Mouse (Mus musculus): Measurements from ENCODE around the gene Zfp575.

Gene Zfp575

DNA sequence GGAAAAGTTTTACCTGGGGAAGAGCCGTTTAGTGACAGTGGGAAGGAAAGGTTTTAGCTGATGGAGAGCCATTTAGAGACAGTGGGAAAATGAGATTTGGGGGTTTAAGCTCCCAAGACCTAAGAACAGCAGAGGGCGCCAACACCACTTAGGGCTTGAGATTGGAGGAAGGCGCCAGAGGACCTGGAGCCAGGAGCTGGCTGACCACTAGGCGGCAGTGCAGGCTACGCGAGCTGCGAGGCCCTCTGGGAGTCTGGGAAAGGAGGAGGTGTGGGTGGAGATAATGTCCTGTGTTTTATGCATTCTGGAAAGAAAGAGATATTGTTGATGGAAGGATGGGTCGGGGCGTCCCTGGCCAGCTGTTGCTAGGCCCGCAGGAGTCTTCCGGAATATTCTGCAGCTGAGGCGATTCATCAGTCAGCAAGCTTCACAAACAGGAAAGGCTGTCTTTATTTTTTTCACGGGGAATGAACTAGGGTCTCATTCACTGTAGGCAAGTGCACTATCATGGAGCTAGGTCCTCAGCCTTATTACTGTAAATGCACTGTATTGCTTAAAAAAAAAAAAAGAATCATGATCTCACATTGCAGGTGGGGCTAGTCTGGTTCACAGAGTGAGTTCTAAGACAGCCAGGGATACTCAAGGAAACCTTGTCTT is 13.6 kb upstream of the Zfp575 start:
- peak; percentile 93 for DNase-seq

DNA sequence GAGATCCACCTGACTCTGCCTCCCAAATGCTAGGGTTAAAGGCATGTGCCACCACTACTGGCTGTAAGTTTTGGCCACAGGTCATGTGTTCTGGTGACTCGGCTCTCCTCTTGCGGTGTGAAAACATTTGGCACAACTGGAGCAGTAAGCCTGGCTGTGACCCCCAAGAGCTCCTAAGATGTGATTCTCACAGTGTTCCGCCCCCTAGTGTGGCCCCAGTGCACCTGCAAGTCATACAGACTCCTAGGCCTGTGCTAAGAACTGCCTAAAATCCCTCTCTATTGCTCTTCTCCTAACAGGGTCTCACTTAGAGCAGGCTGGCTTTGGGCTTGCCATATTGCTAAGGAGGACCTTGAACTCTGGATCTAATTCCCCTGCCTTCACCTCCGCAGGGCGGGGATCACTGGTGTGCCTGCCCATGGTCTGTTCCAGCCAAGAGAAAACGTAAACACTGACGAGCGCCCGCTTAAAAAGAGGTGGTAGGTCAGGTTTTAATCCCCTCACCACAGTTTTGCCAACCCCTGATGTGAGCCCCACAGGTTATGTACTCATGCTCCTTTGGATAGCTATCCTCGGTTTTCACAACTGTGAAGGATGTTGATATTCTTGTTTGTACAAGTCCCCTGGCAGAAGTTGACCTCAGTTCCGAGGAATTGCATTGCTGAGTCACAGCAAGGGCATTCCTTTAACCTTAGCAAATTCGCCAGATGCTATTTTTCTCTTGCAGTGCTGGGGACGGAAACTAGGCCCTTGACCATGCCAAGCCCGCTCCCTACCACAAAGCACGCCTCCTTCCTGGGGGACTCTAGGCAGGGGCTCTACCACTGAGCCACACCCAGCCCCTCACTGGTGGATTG is 12.0 kb upstream of the Zfp575 start:
- DNase-seq, result no peak

DNA sequence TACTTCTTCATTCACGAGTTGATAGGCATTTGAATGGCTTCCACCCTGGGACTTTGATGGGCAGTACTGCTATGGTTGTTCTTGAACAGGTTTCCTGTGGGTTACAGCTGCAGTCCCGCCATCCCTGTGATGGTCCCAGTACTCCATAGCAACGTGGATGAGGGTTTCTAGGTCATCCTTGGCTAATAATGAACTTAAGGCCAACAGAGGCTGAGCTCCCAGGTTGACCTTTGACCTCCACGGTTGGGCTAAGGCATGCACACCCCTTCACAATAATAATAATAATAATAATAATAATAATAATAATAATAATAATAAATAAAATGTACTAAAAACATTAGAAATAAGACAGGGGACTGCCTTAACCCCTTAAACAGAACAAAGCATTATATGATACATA is 10.7 kb upstream of the Zfp575 start:
- DNase-seq, result no peak

DNA sequence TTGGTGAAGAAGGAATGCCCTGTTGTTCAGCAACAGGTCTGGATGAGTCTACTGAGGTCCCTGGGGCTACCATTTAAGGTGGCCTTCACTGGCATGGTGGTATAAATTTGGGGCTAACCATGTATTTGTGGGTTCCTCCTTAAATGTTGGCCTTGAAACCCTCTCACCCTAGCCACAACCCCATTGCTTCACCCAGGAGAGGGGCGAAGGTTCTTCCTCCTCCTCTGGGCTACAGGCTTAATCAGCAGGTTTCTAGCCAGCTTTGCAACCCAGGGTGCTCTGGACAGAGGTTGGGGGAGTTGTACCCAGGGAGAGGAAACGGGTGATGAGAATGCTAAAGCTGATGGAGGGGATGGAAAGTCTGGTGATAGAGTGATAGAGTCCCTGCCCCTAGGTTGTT is 8.0 kb upstream of the Zfp575 start:
- no peak for DNase-seq

DNA sequence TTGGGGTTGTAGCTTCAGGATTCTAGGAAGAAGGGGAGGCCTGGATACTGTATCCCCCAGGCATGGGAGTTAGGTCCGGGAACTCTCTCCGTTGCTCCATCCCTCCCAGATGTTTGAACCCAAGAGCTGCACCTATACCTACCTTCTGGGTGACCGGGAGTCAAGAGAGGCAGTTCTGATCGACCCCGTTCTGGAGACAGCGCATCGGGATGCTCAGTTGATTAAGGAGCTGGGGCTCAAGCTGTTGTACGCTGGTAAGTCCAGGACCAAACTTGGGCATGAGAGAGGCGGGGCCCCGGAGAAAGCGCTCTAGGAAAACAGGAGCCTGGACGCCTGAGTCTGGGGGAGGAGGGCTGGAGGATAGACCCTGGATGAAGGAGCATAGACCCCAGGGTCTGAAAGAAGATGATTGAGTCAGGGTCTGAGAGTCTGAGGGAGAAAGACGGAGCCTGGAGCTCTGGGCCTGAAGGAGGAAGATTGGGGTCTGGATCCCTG is 6.9 kb upstream of the Zfp575 start:
- no peak for DNase-seq

DNA sequence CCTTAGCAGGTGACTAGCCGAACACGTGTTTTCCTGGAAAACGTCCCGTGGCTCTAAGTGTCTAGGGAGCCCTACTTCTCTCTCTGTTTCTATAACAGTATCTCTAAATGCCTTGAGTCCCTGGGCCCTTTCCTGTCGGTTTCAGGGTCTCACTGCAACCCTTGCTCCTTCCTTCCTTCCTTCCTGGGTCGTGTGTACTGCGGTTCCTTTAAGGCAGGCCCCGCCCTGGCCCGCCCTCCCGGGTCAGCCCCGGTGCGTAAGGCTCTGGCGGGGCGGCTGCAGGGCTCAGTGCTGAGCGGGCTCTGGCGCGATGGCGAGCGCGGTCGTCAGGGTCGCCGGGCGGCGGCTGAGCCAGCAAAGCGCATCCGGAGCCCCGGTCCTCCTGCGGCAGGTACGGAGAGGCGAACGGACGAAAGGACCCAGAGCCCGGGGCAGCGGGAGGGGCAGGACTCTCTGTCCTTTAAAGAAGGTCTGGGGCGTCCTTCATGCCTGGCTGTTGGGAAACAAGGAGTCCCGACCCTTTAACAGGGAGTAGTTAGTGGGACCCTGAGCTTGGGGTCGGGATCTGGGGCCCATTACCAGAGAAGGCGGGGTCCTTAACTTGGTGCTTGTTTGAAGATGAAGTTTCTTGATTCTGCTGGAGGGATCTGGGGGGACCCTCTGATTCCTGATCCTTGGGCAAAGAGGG is 6.3 kb upstream of the Zfp575 start:
- DNase-seq, result peak; percentile 63

DNA sequence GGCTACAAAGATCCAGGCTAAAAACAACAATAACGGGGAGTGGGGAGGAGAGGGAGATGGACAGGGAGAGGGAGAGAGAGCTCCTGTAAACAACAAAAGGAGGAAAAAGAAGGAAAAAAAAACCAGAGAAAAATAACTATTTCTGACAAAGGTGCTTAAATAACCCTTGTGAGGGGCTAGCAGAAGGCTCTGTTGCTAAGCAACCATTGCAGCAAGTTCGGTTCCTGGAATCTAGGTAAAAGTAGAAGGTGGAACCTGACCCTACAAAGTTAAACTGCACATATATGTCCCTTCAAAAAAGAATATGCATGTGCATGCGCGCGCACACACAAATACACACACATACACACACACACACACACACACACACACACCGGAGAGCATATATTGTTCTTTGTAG is 5.3 kb upstream of the Zfp575 start:
- DNase-seq, result no peak

DNA sequence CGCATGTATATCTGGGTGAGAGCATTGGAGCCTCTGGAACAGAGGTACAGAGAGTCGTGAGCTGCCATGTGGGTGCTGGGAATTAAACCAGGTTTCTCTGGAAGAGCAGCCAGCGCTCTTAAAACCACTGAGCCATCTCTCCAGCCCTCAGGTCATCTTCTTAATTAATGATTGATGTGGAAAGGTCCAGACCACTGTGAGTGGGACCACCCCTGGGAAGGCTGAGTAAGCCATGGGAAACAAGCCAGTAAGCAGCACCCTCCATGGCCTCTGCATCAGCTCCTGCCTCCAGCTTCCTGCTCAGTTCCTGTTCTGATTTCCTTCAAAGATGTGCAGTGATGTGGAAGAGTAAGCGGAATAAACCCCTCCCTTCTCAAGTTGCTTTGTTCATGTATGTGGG is 4.7 kb upstream of the Zfp575 start:
- DNase-seq, result no peak

DNA sequence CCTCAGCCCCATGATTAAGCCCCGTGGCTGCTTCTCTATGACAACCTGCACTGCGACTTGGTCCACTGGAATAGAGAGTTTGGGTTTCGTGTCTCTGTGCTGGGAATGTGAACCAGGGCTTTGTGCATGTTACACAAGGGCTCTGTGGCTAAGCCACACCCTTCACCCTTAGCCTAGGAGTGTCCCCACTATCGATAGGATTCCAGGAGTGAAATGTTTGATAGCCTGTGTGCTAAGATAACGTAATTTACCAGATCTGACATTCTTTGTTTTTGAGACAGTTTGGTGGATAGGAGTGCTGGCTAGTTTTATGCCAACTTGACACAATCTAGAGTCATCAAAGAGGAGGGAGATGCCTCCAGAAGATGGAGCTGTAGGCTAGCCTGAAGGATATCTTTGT is 4.3 kb upstream of the Zfp575 start:
- DNase-seq, result no peak

DNA sequence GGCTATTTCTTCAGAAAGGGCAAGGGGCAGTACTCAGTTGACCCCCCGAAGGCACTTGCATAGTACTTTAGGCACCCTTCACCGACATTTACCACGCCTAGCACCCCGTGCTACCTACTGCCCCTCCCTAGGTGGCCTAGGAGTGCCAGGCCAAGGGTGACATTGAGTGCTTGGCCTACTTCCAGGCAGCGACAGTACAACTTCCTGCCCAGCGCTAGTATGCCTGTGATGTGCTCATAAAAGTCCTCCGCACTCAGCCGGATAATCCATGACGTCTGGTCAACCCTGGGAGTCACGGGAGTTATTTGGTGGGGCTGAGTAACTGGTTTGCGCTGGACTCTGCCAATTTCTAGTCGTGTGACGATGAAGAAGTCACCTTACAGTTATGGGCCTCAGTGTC is 895 bp upstream of the Zfp575 start:
- no peak for DNase-seq

DNA sequence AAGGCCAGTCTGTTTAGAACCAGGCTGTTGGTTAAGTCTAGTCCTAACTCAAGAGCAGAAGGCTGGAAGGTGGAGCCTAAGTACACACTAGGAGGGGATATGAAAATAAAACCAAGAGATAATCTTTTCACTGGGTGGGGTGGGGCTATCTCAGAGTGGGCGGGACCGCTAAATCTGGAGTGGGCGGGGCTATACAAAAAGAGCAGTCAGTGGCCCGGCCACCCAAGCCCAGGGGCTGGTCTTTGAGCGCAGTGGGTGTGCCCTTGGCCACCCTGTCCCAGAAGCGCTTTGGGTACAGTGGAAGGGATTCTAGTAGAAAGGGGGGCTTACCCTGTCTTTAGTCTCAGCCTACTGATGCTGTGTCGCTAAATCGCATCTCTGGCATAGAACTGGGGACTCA is 613 bp downstream of the Zfp575 start:
- no peak for DNase-seq

DNA sequence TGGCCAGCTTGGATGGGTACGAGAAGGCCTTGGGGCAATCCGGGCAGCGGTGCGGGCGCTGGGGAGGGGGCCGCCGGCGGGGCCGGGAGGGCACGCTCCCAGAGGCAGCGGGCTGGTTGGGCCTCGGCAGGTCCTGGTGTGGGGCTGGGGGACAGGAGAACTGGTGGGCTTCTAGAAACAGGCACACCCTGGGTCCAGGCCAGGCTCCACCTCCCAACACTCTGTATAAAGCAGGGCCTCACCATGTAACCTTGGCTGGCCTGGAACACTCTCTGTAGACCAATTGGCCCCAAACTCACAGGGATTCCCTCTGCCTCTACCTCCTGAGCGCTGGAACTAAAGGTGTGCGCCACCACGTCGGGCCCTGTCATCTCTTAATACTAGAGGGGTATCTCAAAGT is 1.4 kb downstream of the Zfp575 start:
- DNase-seq, result no peak

DNA sequence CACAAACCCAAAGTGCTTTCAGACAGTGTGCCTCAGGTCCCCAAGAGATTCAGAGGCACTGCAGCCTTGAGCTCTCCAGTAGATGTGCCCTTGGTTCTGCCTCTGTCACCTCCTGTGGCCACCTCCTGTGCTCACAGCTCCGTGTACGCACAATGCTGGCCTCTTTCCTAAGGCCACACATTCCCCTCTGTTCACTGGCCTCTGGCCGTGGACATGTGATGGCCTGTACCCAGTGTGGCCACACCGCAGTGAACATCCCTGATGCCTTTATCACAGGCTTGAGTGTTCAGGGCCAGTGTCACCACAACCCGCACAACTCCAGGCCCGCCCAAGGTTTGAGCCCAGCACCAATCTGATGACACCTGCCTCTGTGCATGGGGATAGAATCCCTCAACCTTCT is 2.6 kb downstream of the Zfp575 start:
- no peak for DNase-seq

DNA sequence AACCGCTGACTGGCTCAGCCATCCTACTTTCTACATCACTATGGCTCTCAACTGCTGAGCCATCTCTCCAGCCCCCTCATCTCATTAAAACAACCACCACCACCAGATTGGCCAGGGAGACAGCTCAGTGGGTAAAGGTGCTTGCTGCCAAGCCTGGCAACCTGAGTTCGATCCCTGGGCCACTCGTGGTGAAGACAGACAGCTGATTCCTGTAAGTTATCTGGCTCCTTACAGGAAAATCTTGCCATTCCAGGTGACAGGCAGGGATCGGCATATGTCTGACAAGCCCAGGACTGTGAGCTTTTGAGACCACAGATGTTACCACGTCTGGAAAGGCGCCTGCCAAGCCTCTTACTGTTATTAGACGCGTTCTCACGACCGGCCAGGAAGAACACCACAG is 9.6 kb downstream of the Zfp575 start:
- no peak for DNase-seq

DNA sequence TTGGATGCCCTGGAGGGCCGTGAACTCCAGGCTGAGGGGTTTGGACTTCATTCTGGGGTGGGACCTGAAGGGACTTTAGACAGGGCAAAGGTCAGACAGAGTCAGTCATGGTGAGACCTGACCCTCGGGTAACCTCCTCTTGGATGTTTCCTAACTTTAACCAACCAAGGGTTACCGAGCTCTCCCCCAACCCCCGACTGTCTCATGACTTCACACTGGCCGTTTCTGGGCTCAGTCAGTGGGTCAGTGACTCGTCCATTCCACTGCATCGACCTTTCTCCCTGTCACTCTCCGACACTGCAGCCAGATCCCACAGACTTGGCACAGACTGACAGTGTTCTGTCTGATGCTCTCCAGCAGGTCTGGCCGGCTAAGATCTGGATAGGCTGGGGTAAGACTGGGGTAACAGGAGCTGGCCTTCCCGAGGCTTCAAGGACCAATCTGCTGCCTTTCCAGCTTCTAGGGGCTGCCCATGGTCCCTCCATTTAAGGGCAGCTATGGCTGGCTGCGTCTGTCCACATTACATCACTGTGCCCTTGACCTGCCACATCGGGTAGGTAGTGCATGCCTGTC is 13.1 kb downstream of the Zfp575 start:
- DNase-seq, result no peak

DNA sequence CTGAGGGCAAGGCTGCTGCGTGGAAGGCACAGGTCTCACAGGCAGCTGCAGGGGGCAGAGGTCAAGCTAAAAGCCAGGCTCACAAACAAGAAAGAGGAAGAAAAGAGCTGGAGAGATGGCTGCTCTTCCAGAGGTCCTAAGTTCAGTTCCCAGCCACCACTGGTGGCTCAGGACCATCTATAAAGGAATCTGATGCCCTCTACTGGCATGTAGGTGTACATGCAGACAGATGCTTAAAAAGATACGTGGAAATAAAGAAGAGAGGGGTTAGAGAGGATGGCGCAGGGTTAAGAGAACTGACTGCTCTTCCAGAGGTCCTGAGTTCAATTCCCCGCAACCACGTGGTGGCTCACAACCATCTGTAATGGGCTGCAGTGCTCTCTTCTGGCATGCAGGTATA is 15.0 kb downstream of the Zfp575 start:
- no peak for DNase-seq

DNA sequence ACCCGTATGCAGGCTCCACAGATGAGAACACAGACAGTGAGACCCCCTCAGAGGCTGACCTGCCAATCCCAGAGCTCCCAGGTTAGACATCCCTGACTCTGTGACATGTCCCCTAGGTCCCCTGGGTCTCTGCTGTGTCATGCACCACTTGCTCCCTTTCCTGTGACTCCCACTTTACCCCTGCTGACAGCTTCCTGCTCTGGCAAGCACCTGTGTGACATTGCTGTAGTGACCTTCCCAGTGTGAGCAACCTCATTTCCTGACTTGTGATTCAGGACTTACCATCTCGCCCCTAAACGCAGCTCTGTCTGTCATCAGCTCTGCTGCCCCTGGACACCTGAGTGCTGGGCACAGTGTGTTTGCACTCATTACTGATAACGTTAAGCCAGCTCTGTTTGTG is 16.4 kb downstream of the Zfp575 start:
- no peak for DNase-seq

DNA sequence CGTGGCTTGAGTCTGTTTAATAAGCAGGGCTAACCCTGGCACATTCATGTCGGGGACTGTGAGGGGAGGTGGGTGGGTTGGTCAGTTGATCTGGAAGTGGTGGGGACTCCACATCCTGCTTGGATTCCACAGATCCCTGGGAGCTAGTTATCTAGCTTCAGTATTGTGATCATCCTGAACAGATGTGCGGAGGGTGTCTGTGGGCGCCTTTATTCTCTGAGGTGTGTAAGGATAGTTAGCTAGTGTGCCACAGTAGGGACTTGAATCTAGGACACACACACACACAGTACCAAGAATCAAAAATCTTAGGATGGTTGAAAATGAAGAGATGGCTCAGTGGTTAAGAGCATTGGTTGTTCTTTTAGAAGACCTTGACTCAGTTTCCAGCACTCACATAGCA is 18.9 kb downstream of the Zfp575 start:
- no peak for DNase-seq

DNA sequence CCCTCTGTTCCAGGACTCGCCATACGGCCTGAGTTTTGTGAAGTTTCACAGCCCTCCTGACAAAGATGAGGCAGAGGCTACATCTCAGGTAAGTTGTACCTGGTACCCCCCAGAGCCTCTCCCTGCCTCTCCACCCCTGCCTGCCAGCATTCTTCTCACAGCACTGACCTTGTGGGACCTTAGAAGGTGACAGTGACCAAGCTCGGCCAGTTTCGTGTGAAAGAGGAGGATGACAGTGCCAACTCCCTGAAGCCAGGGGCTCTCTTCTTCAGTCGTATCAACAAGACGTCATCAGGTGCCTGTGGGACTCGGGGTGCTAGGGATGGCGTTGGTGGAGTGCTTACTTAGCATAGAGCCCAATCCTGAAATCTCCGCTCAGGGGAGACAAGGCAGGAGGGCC is 21.2 kb downstream of the Zfp575 start:
- DNase-seq, result no peak

DNA sequence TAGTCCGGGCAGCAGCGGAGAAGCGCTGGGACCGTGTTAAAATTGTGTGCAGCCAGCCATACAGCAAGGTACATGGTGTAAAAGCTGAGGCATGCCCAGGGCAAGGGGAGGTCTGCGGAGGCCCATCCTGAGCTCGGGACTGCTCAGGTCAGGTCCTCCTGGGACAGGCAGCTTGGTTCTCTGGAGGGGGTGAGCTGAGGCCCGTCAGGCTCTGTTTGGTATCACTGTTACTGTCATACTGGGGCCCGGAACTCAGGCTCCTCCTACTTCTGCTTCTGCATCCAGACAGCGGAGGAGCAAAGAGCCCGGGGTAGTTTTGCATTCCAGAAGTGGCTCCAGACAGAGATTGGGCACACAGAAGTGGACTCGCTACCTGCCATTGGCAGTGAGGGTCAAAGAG is 21.8 kb downstream of the Zfp575 start:
- no peak for DNase-seq

DNA sequence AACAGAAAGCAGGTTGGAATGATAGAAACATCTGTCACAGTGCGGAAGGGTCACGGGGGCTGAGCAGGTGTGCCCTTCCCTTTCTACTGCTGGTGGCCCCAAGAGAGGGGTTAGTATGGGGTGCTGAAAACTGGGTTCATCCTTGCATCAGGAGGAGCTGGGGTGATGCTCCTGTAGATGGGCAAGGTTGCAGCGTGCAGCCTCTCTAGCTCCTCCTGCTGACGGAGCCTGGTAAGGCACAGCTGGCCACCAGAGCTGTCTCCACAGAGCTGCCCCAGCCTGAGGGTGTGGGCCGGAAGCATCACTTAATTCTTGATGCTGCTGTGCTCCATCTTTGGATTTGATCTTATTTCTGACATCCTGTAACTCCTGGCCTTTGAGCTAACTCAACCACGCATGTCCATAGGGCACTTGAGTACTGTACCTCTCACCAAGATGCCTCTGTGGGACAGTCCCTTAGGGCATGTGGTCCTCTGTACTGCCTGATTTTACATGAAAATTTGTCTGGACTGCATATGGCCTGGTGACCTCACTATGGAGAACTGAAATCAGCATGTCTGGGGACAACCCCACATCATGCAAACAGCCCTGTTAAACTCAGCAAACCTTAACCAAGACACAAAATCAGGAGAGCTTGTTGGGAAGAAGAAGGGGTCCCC is 22.7 kb downstream of the Zfp575 start:
- peak; percentile 68 for DNase-seq

DNA sequence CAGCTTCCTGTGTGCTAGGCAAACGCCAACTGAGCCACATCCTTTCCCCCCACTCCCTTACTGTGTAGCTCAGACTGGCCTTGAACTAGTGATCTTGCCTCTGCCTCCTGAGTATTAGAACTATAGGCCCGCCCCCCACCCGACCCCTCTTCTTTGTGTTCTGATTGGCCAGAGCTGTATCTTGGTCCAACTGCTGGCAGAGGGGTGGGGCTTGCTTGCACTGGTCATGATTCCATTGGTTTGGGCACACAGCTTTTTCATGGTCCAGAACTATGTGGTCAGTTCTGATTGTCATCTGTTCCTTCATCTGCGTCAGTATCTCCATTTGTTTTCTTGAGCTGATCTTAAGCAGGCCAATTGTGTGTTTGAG is 23.6 kb downstream of the Zfp575 start:
- no peak for DNase-seq

DNA sequence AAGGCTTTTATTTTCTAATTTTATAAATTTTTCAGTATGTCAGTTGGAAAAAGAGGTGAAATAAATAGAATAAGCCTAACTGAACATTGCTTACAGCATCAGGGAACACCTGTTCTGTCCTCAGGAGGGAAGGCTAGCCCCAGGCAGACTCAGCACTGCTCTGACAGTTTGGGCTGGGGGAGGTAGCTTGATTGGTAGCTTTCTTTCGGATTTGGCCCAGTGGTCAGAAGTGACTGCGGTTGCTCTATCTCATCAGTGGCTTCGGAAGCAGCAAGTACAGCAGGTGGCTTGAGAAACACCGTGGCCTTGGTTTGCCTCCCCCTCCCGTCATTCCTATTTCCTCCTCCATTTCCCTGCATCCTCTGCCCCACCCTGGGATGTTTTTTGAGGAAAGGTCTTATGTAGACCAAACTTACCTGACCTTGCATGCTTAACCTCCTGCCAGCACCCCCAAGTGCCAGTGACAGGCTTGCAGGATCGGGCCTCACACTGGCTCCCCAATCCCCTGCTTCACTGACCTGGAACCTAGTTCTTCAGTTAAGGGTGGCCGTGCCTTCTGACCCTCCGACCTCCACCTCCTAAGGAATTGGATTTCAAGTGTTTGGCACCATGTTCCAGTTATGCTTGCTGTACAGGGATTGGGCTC is 24.1 kb downstream of the Zfp575 start:
- DNase-seq, result no peak
